Mouse (Mus musculus): ENCODE measurements around the gene Frmd4b. TPM values are rescaled to one million over a fixed set of nuclear protein-coding genes. Genes with fewer than 3 reads are reported as not detected.

Gene Frmd4b
- polyA plus RNA-seq, 1 experiment from 2014 or later: 22.2 TPM

DNA sequence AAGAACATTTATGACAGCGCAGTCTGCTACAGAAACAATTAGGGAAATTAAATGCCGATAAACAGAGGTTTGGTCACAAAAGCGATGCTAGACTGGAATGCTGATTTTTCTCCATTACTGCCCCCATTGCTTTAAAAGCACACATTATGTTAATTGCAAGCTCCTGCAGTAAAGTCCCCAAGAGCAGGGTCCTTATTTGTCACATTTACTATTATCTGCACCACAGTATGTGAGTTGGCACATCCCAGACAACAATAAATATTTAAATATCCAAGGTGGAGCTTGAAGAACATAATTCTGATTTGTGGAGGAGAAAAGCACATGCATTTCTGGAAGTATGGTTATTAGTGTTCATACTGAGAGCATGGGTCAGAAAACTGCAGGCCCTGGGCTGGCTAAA, 64.8 kb downstream of the Frmd4b start:
- no peak overlapping the region for H3K27ac ChIP-seq (ENCODE audit: low read length)
- H3K4me1 ChIP-seq (ENCODE audit: control insufficient read depth, insufficient read depth, low read length): no peaks in the 10 kb centered on the region
- no peaks in the 10 kb centered on the region for H3K9me3 ChIP-seq (ENCODE audit: control insufficient read depth, low read depth, low read length)
- 86% methylated on average over 3 of the region's 3 CpGs for WGBS
- no peaks in the 10 kb centered on the region for H3K27me3 ChIP-seq (ENCODE audit: control insufficient read depth, insufficient read depth, low read length)
- H3K9ac ChIP-seq (replicated peaks; ENCODE audit: low read depth, low read length): no peak overlapping the region
- ATAC-seq (ENCODE audit: insufficient number of reproducible peaks, insufficient read depth, low FRiP score, low read depth): no peak
- no peaks in the 10 kb centered on the region for H3K36me3 ChIP-seq (ENCODE audit: control insufficient read depth, insufficient read depth, low read length)
- no peak overlapping the region for H3K4me2 ChIP-seq (replicated peaks; ENCODE audit: low read depth, low read length)
- no peak overlapping the region for H3K4me3 ChIP-seq (ENCODE audit: low read depth, low read length)

DNA sequence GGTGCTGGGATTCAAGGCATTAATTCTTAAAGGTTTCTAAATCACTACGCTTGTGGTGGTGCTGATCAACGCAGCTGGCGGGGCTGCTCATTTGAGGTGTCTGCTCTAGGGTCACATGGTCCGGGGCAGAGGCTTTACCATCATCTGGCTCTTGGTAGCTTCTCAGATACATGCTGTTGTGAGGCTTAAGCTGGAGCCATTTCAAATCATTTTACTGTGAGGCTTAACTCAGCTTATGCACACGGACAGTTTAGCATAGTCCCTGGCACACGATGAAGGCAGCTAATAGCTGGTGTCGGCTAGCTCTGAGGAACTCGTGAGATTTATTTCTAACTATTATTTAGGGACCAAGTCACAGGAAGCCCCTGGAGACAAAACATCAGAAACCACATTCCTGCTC, 65.5 kb downstream of the Frmd4b start:
- WGBS: 52% methylated on average over 8 of the region's 8 CpGs
- ATAC-seq (ENCODE audit: insufficient number of reproducible peaks, insufficient read depth, low FRiP score, low read depth): no peak; the same call in 1 of the 2 replicates

DNA sequence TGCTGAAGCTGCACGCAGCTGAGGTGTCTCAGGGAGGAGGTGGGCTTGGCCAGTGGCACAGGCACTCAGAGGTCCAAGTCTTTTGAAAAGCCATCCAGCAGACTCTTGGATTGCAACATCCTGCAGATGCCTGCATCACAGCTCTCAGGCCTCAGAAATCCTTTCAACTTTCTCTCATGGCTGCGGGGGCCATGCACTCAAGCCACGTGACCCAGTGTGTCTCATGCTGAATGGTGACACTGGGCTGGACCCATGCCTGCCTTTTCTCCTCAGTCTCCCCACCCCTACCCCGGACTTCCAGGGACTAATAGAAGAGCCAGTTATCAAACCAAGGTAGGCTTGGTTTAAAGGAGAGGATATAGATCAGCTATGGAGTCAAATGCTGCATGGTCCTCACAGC, 66.2 kb downstream of the Frmd4b start:
- Histone ChIP-seq H3K4me2 (replicated peaks; ENCODE audit: low read depth, low read length) (no peak overlapping the region), H3K27me3 (ENCODE audit: control insufficient read depth, insufficient read depth, low read length) (no peaks in the 10 kb centered on the region), H3K27ac (ENCODE audit: low read length) (no peak overlapping the region), H3K36me3 (ENCODE audit: control insufficient read depth, insufficient read depth, low read length) (no peaks in the 10 kb centered on the region), H3K4me1 (ENCODE audit: control insufficient read depth, insufficient read depth, low read length) (no peaks in the 10 kb centered on the region), H3K4me3 (ENCODE audit: low read depth, low read length) (no peak overlapping the region), H3K9ac (replicated peaks; ENCODE audit: low read depth, low read length) (no peak overlapping the region), H3K9me3 (ENCODE audit: control insufficient read depth, low read depth, low read length) (no peaks in the 10 kb centered on the region)
- 90% methylated on average over 4 of the region's 4 CpGs for WGBS
- no peak for ATAC-seq (ENCODE audit: insufficient number of reproducible peaks, insufficient read depth, low FRiP score, low read depth)

More for the DNA sequence above, 65.5 kb downstream of the Frmd4b start:
- Histone ChIP-seq H3K27me3 (ENCODE audit: control insufficient read depth, insufficient read depth, low read length) (no peaks in the 10 kb centered on the region), H3K9me3 (ENCODE audit: control insufficient read depth, low read depth, low read length) (no peaks in the 10 kb centered on the region), H3K4me2 (replicated peaks; ENCODE audit: low read depth, low read length) (no peak overlapping the region), H3K36me3 (ENCODE audit: control insufficient read depth, insufficient read depth, low read length) (no peaks in the 10 kb centered on the region), H3K27ac (ENCODE audit: low read length) (no peak overlapping the region), H3K9ac (replicated peaks; ENCODE audit: low read depth, low read length) (no peak overlapping the region), H3K4me1 (ENCODE audit: control insufficient read depth, insufficient read depth, low read length) (no peaks in the 10 kb centered on the region), H3K4me3 (ENCODE audit: low read depth, low read length) (no peak overlapping the region)

DNA sequence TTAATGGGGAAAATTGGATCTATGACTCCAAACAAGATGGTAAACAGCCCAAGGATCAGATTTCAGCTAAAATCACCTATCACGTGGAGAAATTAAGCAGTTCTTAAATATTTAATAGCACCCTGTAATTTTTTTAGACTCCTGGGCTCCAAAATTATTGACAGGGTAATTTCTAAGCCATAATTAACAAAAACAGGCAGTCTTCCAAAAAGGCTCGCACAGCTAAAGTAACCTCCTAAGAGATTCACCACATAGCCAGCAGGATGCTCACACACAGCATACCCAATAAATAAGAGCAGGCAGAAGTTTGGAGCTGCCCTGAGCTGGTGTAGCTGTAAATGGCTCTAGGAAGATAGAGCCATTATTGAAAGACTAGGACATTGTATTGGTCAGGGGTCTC, 76.9 kb downstream of the Frmd4b start:
- Histone ChIP-seq H3K4me3 (ENCODE audit: low read depth, low read length) (no peak overlapping the region), H3K4me1 (ENCODE audit: control insufficient read depth, insufficient read depth, low read length) (no peaks in the 10 kb centered on the region), H3K27ac (ENCODE audit: low read length) (no peak overlapping the region), H3K4me2 (replicated peaks; ENCODE audit: low read depth, low read length) (no peak overlapping the region), H3K9me3 (ENCODE audit: control insufficient read depth, low read depth, low read length) (no peaks in the 10 kb centered on the region), H3K36me3 (ENCODE audit: control insufficient read depth, insufficient read depth, low read length) (no peaks in the 10 kb centered on the region), H3K9ac (replicated peaks; ENCODE audit: low read depth, low read length) (no peak overlapping the region), H3K27me3 (ENCODE audit: control insufficient read depth, insufficient read depth, low read length) (no peaks in the 10 kb centered on the region)
- no peak for ATAC-seq (ENCODE audit: insufficient number of reproducible peaks, insufficient read depth, low FRiP score, low read depth)
- WGBS: 78% methylated on average over 2 of the region's 2 CpGs

DNA sequence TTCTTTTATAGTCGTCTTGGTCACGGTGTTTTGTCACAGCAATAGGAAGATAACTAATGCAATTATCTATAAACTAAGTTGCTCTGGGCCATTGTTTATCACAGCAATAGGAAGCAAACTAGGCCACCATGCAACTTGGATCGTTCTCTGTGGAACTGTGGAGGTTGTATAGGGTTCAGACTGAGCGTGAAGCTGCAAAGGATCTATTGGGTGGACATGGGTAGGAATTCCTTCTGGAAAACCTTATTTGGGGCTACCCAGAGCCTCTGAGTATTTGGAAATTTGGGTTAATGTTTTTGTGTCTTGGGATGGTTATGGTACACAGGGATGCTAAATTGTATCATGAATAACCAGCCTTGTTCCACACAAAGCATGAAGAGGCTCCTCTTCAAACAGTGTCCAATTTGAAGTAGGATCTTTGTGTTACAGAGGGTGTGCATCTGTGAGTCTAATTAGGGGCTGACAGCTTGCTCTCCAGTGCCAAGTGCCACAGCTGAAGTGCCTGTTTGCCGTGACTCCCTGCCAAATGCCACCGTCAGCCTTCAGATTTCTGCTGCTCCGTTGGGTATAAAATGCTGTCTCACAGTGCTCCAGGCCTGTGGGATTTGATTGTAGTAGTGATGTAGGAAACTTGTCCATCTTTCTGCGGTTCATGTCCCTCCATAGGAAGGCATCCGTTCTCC, 81.4 kb downstream of the Frmd4b start:
- Histone ChIP-seq H3K27me3 (ENCODE audit: control insufficient read depth, insufficient read depth, low read length) (no peaks in the 10 kb centered on the region), H3K36me3 (ENCODE audit: control insufficient read depth, insufficient read depth, low read length) (no peaks in the 10 kb centered on the region), H3K9me3 (ENCODE audit: control insufficient read depth, low read depth, low read length) (no peaks in the 10 kb centered on the region), H3K4me2 (replicated peaks; ENCODE audit: low read depth, low read length) (no peak overlapping the region), H3K9ac (replicated peaks; ENCODE audit: low read depth, low read length) (no peak overlapping the region), H3K4me1 (ENCODE audit: control insufficient read depth, insufficient read depth, low read length) (no peaks in the 10 kb centered on the region), H3K4me3 (ENCODE audit: low read depth, low read length) (no peak overlapping the region), H3K27ac (ENCODE audit: low read length) (no peak overlapping the region)
- WGBS: 93% methylated on average over 9 of the region's 9 CpGs
- ATAC-seq (ENCODE audit: insufficient number of reproducible peaks, insufficient read depth, low FRiP score, low read depth): no peak

DNA sequence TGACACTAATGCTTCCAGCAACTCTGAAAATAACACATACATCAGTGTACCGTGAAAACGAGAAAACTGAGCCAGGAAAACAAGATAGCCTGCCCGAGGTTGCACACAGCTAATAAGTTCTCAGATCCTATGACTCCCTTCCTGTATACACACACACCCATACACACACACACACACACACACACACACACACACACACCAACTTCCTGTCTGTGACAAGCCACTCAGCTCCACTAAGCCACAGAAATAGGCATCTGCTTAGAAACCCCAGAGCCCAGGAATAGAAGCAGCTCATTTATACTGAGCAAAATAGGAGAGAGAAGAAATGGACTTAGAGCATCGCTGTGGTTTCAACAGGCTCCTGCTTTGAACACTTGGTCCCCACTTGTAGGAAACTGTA, 86.3 kb downstream of the Frmd4b start:
- H3K9me3 ChIP-seq (ENCODE audit: control insufficient read depth, low read depth, low read length): no peaks in the 10 kb centered on the region
- no peaks in the 10 kb centered on the region for H3K4me1 ChIP-seq (ENCODE audit: control insufficient read depth, insufficient read depth, low read length)
- no peaks in the 10 kb centered on the region for H3K27me3 ChIP-seq (ENCODE audit: control insufficient read depth, insufficient read depth, low read length)
- H3K4me2 ChIP-seq (replicated peaks; ENCODE audit: low read depth, low read length): no peak overlapping the region
- no peak overlapping the region for H3K9ac ChIP-seq (replicated peaks; ENCODE audit: low read depth, low read length)
- no peaks in the 10 kb centered on the region for H3K36me3 ChIP-seq (ENCODE audit: control insufficient read depth, insufficient read depth, low read length)
- no peak overlapping the region for H3K27ac ChIP-seq (ENCODE audit: low read length)
- no peak for ATAC-seq (ENCODE audit: insufficient number of reproducible peaks, insufficient read depth, low FRiP score, low read depth)
- WGBS: 47% methylated on average over 4 of the region's 4 CpGs
- H3K4me3 ChIP-seq (ENCODE audit: low read depth, low read length): no peak overlapping the region

DNA sequence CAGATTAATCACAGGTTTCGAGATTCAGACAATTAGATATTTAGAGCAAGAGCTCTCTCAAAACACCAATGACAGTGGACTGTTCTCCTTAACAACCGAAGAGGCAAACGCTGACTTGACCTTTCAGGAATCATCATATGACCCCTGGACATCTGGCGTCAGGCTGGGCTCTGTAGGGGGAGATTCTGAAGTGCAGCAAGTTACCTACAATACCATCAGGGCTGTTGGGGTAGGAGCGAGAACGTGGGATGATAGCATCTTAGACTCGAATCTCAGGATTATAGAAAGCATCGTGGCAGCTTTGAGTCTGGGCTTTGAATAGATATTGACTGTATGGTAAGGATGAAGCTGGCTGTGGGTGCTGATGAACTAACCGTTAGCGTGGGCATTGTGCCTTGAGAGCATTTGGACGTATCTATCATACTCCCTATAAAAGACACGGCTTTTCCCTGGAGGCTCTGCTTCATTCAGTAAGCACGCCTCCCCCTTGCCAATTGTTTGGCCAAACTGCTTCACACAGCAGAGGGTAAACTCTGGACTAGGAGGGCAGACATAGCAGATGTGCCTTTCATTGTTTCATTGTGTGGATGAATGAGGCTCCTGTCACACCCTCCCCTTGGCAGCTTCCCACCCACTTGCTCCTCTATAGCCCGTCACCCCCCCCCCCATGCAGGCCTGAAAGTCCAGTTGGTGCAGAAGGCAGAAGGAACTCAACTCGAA, 88.2 kb downstream of the Frmd4b start:
- WGBS: 68% methylated on average over 15 of the region's 15 CpGs
- Histone ChIP-seq H3K27ac (ENCODE audit: low read length) (no peak overlapping the region), H3K4me2 (replicated peaks; ENCODE audit: low read depth, low read length) (no peak overlapping the region), H3K4me3 (ENCODE audit: low read depth, low read length) (no peak overlapping the region), H3K4me1 (ENCODE audit: control insufficient read depth, insufficient read depth, low read length) (no peaks in the 10 kb centered on the region), H3K36me3 (ENCODE audit: control insufficient read depth, insufficient read depth, low read length) (no peaks in the 10 kb centered on the region), H3K9ac (replicated peaks; ENCODE audit: low read depth, low read length) (no peak overlapping the region), H3K27me3 (ENCODE audit: control insufficient read depth, insufficient read depth, low read length) (no peaks in the 10 kb centered on the region), H3K9me3 (ENCODE audit: control insufficient read depth, low read depth, low read length) (no peaks in the 10 kb centered on the region)
- no peak for ATAC-seq (ENCODE audit: insufficient number of reproducible peaks, insufficient read depth, low FRiP score, low read depth)

DNA sequence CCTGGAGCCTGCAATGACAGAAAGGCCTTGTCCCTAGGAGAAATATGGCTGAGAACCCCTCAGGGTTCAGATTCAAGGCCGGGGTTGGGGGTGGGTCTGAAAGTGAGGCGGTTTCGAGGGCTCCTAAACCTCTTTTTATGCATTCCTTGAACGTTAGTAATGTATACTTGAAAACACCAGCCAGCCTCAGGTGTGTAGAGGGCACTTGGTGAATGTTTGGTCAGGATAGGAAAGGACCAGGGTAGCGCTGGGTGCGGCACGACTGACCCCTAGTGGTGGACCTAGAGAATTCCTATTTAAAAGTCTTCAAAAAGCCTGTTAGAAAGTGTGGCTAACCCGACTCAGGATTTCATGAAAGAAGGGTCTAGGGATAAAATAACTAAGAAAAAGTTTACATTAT, 91.2 kb downstream of the Frmd4b start:
- Histone ChIP-seq H3K27me3 (ENCODE audit: control insufficient read depth, insufficient read depth, low read length) (no peaks in the 10 kb centered on the region), H3K9me3 (ENCODE audit: control insufficient read depth, low read depth, low read length) (no peaks in the 10 kb centered on the region), H3K27ac (ENCODE audit: low read length) (no peak overlapping the region), H3K4me2 (replicated peaks; ENCODE audit: low read depth, low read length) (no peak overlapping the region), H3K36me3 (ENCODE audit: control insufficient read depth, insufficient read depth, low read length) (no peaks in the 10 kb centered on the region), H3K4me3 (ENCODE audit: low read depth, low read length) (no peak overlapping the region), H3K9ac (replicated peaks; ENCODE audit: low read depth, low read length) (no peak overlapping the region), H3K4me1 (ENCODE audit: control insufficient read depth, insufficient read depth, low read length) (no peaks in the 10 kb centered on the region; the same call in 1 of the 2 replicates)
- no peak; the same call in 1 of the 2 replicates for ATAC-seq (ENCODE audit: insufficient number of reproducible peaks, insufficient read depth, low FRiP score, low read depth)
- WGBS: 20% methylated on average over 8 of the region's 8 CpGs
